Mouse (Mus musculus) MEL (cell line): ENCODE data around the gene Mymk.

Experiments used
- CTCF ChIP-seq, 3 experiments: IDR thresholded peaks in 2 of 3; conservative IDR thresholded peaks in 1 of 3; 2 replicates each; pipeline ENCODE4 v1.5.1; 2011 to 2012; ENCODE audit warnings: low read length in 3 of 3, low read depth in 2 of 3, mild to moderate bottlenecking in 2 of 3, improper control_type of control experiment in 1 of 3, inconsistent platforms in 1 of 3, mixed read lengths in 1 of 3, moderate library complexity in 1 of 3; ENCODE audit not compliant: control insufficient read depth in 1 of 3, insufficient read depth in 1 of 3, poor library complexity in 1 of 3, severe bottlenecking in 1 of 3
- ETS1 ChIP-seq: IDR thresholded peaks from 2 replicates; pipeline ENCODE4 v1.6.1; 2012; ENCODE audit warnings: low read depth, mild to moderate bottlenecking, inconsistent platforms, low read length, improper control_type of control experiment, moderate library complexity
- GATA1 ChIP-seq: IDR thresholded peaks from 2 replicates; pipeline ENCODE4 v1.6.1; 2011; ENCODE audit warnings: low read depth, low read length, improper control_type of control experiment
- KAT2A ChIP-seq: conservative IDR thresholded peaks from 2 replicates; pipeline ENCODE4 v1.6.1; 2012; ENCODE audit warnings: low read depth, low read length, improper control_type of control experiment, inconsistent platforms
- MAFK ChIP-seq: IDR thresholded peaks from 2 replicates; pipeline ENCODE4 v1.6.1; 2011; ENCODE audit warnings: low read depth, mild to moderate bottlenecking, low read length, improper control_type of control experiment, borderline replicate concordance
- POLR2A ChIP-seq, 2 experiments: IDR thresholded peaks; 2 replicates each; pipeline ENCODE4 v1.6.1; 2011 to 2012; ENCODE audit warnings: low read length in 2 of 2, mild to moderate bottlenecking in 2 of 2, control low read depth in 1 of 2, improper control_type of control experiment in 1 of 2, low read depth in 1 of 2, moderate library complexity in 1 of 2; ENCODE audit not compliant: control insufficient read depth in 1 of 2, insufficient read depth in 1 of 2, poor library complexity in 1 of 2
- SIN3A ChIP-seq: IDR thresholded peaks from 2 replicates; pipeline ENCODE4 v1.6.1; 2012; ENCODE audit warnings: low read length, improper control_type of control experiment, inconsistent platforms
- SMC3 ChIP-seq: IDR thresholded peaks from 2 replicates; pipeline ENCODE4 v1.6.1; 2011; ENCODE audit warnings: low read depth, low read length, improper control_type of control experiment
- TBP ChIP-seq: IDR thresholded peaks from 2 replicates; pipeline ENCODE4 v1.8.0; 2011; ENCODE audit warnings: low read depth, low read length, improper control_type of control experiment
- USF1 ChIP-seq: IDR thresholded peaks from 2 replicates; pipeline ENCODE4 v1.6.1; 2014; ENCODE audit warnings: low read depth, mild to moderate bottlenecking, inconsistent platforms, low read length, improper control_type of control experiment, moderate library complexity
- ZKSCAN1 ChIP-seq: IDR thresholded peaks from 2 replicates; pipeline ENCODE4 v1.6.1; 2012; ENCODE audit warnings: low read depth, mild to moderate bottlenecking, inconsistent platforms, low read length, improper control_type of control experiment, moderate library complexity
- ZMIZ1 ChIP-seq: IDR thresholded peaks from 2 replicates; pipeline ENCODE4 v1.6.1; 2012; ENCODE audit warnings: low read depth, mild to moderate bottlenecking, inconsistent platforms, low read length, improper control_type of control experiment, moderate library complexity
- ZNF384 ChIP-seq: IDR thresholded peaks from 2 replicates; pipeline ENCODE4 v1.6.1; 2012; ENCODE audit warnings: low read depth, mild to moderate bottlenecking, inconsistent platforms, low read length, improper control_type of control experiment

- TF ChIP-seq SMC3 (no peak), USF1 (no peak), ETS1 (no peak), CTCF (IDR thresholded peaks at IDR 0.05 in 2 of 3, conservative IDR thresholded peaks at IDR 0.05 in 1 of 3; ENCODE audit: control insufficient read depth in 1 of 3, insufficient read depth in 1 of 3, low read depth in 2 of 3, low read length in 3 of 3, poor library complexity in 1 of 3, severe bottlenecking in 1 of 3) (no peak), TBP (no peak), POLR2A (IDR thresholded peaks at IDR 0.05; ENCODE audit: control insufficient read depth in 1 of 2, insufficient read depth in 1 of 2, low read depth in 1 of 2, low read length in 2 of 2, poor library complexity in 1 of 2) (no peak), ZNF384 (no peak), SIN3A (no peak), MAFK (no peak), ZKSCAN1 (no peak), ZMIZ1 (no peak), GATA1 (no peak), KAT2A (no peak)
These were observed 31.6 kb upstream of the Mymk start for GRCm38 (mm10) chr2:27103554-27103953.
